Mouse (Mus musculus) bone marrow macrophage, adult 2 months (primary cell): ENCODE results near the gene Gm21987. TPM values are rescaled to one million over a fixed set of nuclear protein-coding genes. Genes with fewer than 3 reads are reported as not detected.

ENCODE experiments used
- H3K27ac ChIP-seq: 2 replicates; pipeline ENCODE4 v1.5.1; 2012; ENCODE audit warnings: low read depth, low read length; ENCODE audit not compliant: insufficient read depth
- H3K4me1 ChIP-seq: 2 replicates; pipeline ENCODE4 v1.6.1; 2012; ENCODE audit warnings: low read length; ENCODE audit not compliant: control insufficient read depth, insufficient read depth
- H3K4me3 ChIP-seq: 2 replicates; pipeline ENCODE4 v1.5.1; 2012; ENCODE audit warnings: mild to moderate bottlenecking, low read length, moderate library complexity; ENCODE audit not compliant: insufficient read depth
- CTCF ChIP-seq: IDR thresholded peaks from 2 replicates; pipeline ENCODE4 v1.5.1; 2012; ENCODE audit warnings: low read depth, mild to moderate bottlenecking, low read length, moderate library complexity
- POLR2A ChIP-seq: IDR thresholded peaks from 2 replicates; pipeline ENCODE4 v1.6.1; 2012; ENCODE audit warnings: mild to moderate bottlenecking, low read depth, low read length, borderline replicate concordance
- polyA plus RNA-seq: library from polyadenylated mRNA; stranded (reverse); fragments of >200 nt; gene quantifications from 2 replicates; pipeline ENCODE4 v1.2.4, GENCODE M21; 2012; ENCODE audit not compliant: missing spikeins, insufficient read depth, insufficient read length

Gene Gm21987
- polyA plus RNA-seq, 1 experiment, result not detected

DNA sequence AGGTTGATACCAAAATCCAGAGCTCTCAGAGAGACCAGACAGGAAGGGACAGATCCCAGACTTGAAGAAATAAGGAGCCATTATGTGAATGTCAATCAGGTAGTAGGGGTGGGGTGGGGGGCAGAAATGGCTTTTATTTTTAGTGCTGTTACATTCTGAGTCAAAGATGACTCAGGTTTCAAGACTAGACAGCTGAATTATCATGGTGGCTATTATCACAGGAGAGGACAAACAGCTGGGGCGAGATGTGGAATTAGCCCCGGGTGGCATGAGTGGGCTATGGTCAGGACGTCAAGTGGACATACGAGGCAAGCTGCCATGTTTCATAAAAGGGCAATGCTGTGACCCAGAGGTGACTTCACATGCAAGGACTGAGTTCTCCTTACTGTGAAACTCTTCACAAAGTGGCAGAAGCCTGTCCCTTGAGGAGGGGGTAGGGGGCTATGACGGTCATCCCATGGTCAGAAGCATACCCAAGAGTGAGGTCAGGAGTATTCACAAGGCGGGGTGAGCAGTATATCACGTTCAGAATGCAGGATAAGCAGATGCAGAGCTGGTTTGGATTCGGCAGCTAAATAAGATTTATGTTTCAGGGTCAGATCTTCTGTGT is 42.5 kb downstream of the Gm21987 start:
- Histone ChIP-seq H3K27ac (no peak overlapping the region), H3K4me1 (peaks cover 23% of the 10 kb centered on the region), H3K4me3 (no peak overlapping the region)
- TF ChIP-seq CTCF, result no peak
- no peak for TF ChIP-seq POLR2A

DNA sequence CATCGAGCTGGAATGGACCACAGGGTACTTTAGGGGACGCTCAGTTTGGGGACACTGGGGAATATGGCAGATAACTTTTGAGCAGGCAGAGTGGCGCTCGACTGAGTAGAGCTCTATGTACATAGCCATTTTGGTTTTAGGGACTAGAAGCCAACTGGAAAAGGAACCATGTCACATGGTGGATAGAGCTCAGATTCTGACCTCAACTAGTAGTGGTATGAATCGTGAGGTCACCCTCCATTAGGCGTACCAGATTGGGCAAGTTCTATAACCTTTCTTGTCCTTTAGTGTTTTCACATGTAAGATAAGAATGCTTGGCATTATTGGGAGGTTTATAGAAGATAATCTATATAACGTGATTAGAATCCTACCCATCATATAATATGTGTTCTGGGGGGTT is 43.5 kb downstream of the Gm21987 start:
- TF ChIP-seq CTCF (no peak), POLR2A (no peak)
- no peak overlapping the region for H3K4me3 ChIP-seq
- H3K27ac ChIP-seq, result no peak overlapping the region
- peaks cover 29% of the 10 kb centered on the region for H3K4me1 ChIP-seq

DNA sequence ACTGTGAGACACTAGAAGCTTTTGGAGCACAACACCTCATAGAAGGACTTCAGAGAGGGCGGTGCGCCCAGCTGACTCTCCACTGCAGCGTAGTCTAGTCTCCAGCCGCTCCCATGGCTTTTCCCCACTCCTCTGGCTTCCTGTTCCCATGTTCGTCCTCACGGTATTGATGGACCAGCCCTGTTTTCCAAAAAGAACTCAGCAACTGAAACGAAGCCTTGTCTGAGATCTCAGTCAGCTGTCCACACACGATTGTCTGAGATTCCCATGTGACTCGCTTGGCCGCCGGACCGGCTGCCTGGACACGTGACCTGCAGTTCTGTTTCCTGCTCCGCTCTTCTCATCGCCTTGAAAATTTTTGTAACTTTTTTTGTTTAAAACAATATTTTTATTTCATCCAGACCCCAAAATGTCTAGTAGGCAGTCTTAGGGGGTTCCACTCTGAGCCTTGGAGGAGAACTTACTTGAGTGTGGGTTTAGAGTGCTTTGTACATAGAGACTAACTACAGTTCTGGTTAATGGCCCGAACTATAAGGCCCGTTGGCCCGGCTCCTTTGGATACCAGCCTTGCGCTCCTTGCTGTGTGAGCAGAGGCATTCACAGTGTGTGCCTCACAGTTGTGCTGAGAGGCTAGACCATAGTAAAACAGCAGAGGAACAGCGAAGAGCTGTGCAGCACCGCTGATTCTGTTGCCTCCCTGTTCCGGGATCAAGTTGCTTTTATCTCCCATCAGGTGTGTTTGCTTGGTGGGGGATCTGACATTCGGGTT is 45.5 kb downstream of the Gm21987 start:
- Histone ChIP-seq H3K4me3 (no peak overlapping the region), H3K27ac (no peak overlapping the region), H3K4me1 (peaks cover 29% of the 10 kb centered on the region)
- TF ChIP-seq CTCF, result no peak
- TF ChIP-seq POLR2A, result no peak

DNA sequence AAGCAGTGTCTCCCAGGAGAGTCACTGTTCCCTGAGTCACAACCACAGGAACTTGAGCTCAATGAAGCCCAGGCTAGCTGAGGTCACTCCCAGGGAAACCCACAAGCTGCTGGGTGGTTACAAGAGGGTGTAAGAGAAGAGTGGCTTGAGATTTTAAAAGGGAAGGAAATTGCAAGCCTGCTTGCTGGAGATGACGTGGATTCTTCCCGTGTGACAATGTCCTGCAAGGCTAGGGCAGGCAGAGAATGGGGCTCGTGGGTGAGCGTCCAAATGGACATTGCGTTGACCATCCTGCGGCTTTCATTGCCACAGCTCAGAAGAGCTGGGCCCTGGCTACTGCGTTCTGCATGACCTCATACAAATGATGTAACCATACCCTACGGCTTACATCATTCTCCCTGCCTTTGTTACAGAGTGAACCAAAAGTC is 47.4 kb downstream of the Gm21987 start:
- TF ChIP-seq CTCF (no peak), POLR2A (no peak)
- peaks cover 29% of the 10 kb centered on the region for H3K4me1 ChIP-seq
- 0 out of 2 replicates have a peak overlapping the region, but pooled peaks have one; percentile 6 for H3K4me3 ChIP-seq
- no peak overlapping the region; the same call in 1 of the 2 replicates for H3K27ac ChIP-seq

DNA sequence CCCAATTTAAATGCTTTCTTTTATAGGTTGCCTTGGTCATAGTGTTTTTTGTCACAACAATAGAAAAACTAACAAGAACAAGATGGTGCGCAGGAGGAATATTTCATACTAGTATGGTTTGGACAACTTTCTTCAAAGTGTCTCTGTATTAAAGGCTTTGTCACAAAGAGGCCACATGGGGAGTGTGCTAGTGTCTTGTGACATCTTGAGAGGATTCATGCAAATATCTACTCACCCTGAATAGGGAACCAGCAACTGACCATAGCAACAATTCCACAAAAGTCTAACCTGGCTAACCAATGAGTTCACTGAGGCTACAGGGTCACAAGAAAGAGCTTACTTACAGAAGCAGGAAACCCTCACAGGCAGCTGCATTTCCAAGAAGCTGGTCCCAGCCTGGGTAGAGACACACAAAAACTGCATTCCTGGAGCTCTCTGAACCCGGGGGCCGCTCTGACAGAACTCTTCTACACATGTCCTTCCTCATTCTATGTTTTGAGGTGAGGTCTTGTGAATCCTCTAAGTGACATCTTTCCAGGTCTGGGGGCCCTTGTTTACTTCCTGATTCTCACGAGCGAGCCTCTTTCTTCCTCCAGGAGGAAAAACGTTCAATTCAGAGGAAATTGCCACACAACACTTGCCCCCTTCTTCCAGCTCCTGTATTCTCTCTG is 48.4 kb downstream of the Gm21987 start:
- H3K4me1 ChIP-seq, result peaks cover 28% of the 10 kb centered on the region
- no peak overlapping the region for H3K4me3 ChIP-seq
- H3K27ac ChIP-seq, result no peak overlapping the region
- TF ChIP-seq POLR2A (no peak), CTCF (no peak)

DNA sequence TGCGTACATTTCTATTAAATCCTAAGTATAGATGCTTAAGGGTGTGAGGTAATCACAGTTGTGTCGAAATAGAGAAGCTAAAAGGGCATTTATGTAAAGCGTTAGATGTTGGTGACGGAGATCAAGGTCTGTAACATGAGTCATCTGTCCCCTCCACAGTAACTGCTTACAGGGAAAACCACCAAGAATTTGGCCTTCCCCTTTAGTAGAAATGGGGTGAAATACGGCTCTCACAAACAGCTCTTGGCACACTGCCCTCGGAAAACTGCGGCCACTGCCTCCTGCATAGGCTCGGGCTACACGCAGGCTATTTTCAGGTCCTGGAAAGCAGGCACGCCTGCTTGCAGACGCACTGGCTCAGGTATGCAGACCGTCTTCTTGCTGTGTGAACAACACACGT is 49.3 kb downstream of the Gm21987 start:
- H3K4me3 ChIP-seq, result peak overlapping the region; percentile 27
- H3K27ac ChIP-seq, result no peak overlapping the region
- TF ChIP-seq CTCF (no peak), POLR2A (no peak)
- peaks cover 27% of the 10 kb centered on the region for H3K4me1 ChIP-seq

DNA sequence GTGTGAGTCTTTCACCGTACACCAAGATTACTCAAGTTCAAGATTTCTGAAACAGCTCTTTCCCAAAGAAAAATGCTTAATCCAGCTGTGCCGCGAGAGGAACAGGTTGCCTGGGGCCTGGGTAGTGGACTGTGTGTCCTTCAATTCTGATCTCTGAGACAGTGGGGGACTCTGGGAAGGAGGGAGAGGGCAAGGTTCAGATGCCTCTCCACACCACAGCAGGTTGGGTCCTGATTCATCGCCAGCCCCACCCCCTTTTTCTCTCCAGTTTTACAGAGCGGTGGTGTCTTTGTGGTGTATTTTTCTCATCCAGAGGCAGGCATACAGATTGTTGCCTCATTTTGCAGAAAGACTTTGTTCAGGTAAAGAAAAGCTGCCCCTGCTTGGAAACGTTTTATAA is 51.4 kb downstream of the Gm21987 start:
- no peak overlapping the region for H3K27ac ChIP-seq
- TF ChIP-seq CTCF, result no peak
- no peak for TF ChIP-seq POLR2A
- peaks cover 28% of the 10 kb centered on the region for H3K4me1 ChIP-seq
- no peak overlapping the region for H3K4me3 ChIP-seq

DNA sequence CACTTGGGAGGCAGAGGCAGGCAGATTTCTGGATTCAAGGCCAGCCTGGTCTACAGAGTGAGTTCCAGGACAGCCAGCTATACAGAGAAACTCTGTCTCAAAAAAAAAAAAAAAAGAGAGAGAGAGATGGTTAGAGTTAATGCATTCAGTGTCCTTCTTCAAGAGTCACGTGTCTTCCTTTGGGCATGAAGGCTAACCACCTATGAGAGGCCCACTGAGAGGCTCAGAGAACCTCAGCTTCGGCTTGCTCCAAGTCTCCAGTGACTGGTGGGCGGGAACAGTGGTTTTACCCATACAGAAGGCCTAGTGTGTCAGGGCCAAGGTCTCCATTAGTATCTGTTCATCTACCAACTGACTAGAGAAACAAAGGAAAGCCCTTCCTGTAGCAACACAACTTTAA is 52.2 kb downstream of the Gm21987 start:
- TF ChIP-seq POLR2A (no peak), CTCF (no peak)
- peaks cover 30% of the 10 kb centered on the region for H3K4me1 ChIP-seq
- H3K27ac ChIP-seq, result no peak overlapping the region
- no peak overlapping the region for H3K4me3 ChIP-seq

DNA sequence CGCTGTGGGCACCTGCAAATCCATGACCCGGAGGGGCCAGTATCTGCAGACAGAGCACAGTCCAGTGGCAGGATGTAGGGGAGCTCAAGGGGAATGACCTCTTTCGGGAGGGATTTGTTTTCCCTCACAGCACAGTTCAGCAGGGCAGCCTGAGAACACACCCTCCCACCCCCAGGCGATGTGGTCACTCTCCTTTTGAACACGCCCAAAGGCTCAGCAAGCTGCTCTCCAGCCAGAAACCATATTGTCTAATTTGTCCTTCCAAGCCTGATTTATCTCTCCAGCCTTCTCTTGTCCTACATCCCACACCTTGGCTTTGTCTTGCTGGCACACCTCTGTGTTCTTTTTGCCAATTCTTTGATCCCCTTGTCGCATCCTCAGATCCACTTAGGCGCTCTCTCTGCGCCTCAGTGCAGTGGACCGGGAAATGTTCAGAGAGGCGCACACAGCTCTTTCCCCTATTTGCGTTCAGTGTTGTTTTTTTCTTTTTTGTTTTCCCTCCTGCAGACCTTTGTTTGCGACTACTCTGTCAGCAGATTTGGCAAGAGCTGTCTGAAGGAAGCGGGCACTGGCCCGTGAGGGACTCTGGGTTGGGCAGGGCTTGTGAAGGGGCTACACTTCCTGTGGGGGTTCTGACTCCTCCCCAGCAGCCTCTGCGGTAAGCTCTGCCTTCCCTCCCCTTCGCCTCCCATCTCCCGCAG is 52.8 kb downstream of the Gm21987 start:
- TF ChIP-seq POLR2A (no peak), CTCF (no peak)
- Histone ChIP-seq H3K4me3 (no peak overlapping the region), H3K4me1 (peaks cover 28% of the 10 kb centered on the region), H3K27ac (no peak overlapping the region)
